Mouse (Mus musculus) urinary bladder, postnatal 4 days (tissue): ENCODE data around the gene Adipor2.
"Not testable (repeated sequence)": the region's sequence is repeated elsewhere in the genome, so short reads cannot be mapped to it uniquely, and the experiment has no call there.

ENCODE experiments used
- DNase-seq, 2 experiments: peaks; one replicate each; pipeline ENCODE4 v3.0.0; 2021 to 2022; ENCODE audit warnings: low spot score in 2 of 2

Gene Adipor2

GRCm38 (mm10) chr6:119389089-119389488 is 28.4 kb downstream of the Adipor2 start:
- DNase-seq: no peak

GRCm38 (mm10) chr6:119388650-119389012 is 28.9 kb downstream of the Adipor2 start:
- peak; percentile 92 to 95 for DNase-seq

GRCm38 (mm10) chr6:119387801-119388649 is 29.5 kb downstream of the Adipor2 start:
- DNase-seq: no peak

DNA sequence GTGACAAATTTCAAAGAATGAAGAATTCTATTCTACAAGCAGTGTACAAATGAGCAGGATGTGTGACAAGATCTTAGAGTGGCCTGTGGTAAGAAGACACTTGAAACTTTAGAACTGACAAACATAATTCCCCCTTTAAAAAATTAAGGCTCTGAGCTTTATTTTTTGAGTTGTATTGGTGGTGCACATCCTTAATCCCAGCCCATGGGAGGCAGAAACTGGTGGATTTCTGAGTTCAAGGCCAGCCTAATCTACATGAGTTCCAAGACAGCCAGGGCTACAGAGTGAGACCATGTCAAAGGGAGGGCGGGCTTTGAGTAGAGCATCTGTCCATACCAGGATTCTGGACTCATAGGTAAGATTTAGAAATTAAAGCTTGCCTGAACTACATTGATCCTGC is 30.7 kb downstream of the Adipor2 start:
- no peak for DNase-seq

GRCm38 (mm10) chr6:119386421-119386820 is 31.1 kb downstream of the Adipor2 start:
- DNase-seq: no peak

DNA sequence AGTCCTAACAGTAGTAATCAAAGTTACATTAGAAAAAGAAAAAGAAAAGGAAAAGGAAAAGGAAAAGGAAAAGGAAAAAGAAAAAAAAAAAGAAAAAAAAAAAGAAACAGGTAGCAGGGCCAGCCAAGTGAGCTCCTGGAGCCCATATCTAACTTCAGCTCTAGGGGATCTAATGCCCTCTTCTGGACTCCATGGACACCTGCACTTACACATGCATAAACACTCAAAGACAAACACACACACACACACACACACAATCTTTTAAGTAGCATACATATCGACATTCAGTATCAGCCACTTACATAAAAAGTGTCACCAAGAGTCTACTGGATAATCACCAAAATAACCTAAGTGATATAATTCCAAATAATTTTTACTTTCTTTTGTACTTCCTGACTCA is 31.8 kb downstream of the Adipor2 start:
- DNase-seq: no peak

GRCm38 (mm10) chr6:119378631-119379030 is 38.9 kb downstream of the Adipor2 start:
- no peak for DNase-seq

DNA sequence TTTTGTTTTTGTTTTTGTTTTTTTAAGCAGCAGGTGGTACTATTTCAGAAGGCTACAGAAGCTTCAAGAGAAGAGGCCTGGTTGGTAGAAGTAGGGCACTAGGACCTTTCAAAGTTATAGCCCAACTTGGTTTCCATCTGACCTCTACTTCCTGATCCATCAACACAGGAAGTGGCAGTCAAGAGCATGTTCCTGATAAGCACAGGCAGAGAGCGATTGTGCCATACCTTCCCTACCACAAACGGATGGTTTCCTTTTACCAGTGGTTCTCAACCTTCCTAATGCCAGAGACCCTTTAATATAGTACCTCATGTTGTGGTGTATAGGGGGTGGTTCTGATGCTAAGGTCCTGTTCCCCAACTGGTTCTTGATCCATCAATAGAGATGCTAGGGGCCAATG is 39.9 kb downstream of the Adipor2 start:
- DNase-seq: no peak

GRCm38 (mm10) chr6:119375035-119375434 is 42.5 kb downstream of the Adipor2 start:
- DNase-seq: no peak

- no peak for DNase-seq
Measured at GRCm38 (mm10) chr6:119373000-119373705, 44.4 kb downstream of the Adipor2 start.

DNA sequence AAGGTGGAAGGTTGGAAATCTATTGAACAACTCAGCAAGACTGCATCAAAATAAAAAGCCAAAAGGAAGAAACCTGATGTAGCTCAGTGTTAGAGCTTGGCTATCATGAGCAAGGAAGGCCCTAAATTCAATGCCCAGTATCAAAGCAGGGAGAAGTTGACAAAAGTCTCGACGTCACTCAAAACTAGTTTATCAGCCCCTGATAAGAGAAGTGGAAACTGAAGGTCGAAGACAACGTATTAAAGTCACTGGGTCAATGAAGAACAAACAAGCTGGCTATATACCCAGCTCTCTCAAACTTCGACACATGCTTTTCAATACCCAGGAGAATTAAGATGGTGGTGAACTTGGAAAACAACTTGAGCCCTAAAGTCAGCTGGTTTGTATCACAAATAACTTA is 45.3 kb downstream of the Adipor2 start:
- no peak for DNase-seq

- DNase-seq: no peak
Measured at GRCm38 (mm10) chr6:119371624-119372023, 45.9 kb downstream of the Adipor2 start.

- no peak for DNase-seq
Measured at GRCm38 (mm10) chr6:119367382-119367781, 50.1 kb downstream of the Adipor2 start.

GRCm38 (mm10) chr6:119366800-119367199 is 50.7 kb downstream of the Adipor2 start:
- DNase-seq: not testable (repeated sequence)

DNA sequence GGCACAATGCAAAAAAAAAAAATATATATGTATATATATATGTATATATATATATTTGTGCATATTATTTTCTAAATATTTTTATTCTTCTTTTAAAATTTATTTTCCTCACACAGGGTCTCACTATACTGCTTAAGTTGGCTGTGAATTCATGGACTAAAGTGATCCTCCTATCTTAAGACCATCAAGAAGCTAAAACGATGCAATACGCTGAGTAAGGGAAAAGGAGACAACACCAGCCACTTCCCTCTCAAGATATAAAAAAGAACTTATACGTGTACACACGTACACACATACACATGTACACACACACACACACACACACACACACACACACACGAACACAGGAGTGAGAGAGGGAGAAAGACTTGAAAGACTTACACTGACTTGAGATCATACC is 53.9 kb downstream of the Adipor2 start:
- DNase-seq: no peak

- no peak for DNase-seq
Measured at GRCm38 (mm10) chr6:119360925-119361702, 56.4 kb downstream of the Adipor2 start.

DNA sequence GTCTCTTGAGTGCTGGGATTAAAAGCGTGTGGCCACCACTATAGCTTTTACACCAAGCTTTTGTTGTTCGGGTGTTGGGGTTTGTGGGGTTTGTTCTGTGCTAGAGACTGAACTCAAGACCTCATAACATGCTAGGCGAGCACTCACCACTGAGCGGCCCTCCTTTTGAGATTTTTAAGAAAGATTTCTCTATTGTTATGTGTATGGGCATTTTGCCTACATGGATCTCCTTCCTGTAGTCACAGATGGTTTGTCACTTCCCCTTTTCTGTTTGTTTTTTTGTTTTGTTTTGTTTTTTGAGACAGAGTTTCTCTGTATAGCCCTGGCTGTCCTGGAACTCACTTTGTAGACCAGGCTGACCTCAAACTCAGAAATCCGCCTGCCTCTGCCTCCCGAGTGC is 57.3 kb downstream of the Adipor2 start:
- DNase-seq: not testable (repeated sequence)

GRCm38 (mm10) chr6:119358020-119358571 is 59.4 kb downstream of the Adipor2 start:
- no peak for DNase-seq

- no peak for DNase-seq
Measured at GRCm38 (mm10) chr6:119352501-119352900, 65.0 kb downstream of the Adipor2 start.

DNA sequence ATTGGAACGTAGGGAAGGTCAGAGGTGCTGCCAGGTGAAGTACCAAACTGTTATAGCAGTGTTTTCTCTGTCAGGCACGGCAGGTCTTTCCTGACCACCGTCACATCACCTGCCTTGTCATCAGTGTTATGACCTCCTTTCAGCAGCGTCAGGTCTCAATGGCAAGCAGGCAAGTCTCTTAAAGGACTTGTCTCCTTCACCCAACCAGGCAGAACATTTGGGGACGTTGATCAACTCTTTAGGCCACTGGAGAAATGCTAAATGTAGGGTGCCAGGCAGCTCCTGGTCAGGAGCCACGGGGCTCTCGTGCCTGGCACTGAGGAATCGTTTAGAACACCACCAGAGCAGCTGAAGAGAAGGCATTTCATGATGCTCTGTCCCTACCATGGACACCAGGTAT is 65.8 kb downstream of the Adipor2 start:
- no peak for DNase-seq

DNA sequence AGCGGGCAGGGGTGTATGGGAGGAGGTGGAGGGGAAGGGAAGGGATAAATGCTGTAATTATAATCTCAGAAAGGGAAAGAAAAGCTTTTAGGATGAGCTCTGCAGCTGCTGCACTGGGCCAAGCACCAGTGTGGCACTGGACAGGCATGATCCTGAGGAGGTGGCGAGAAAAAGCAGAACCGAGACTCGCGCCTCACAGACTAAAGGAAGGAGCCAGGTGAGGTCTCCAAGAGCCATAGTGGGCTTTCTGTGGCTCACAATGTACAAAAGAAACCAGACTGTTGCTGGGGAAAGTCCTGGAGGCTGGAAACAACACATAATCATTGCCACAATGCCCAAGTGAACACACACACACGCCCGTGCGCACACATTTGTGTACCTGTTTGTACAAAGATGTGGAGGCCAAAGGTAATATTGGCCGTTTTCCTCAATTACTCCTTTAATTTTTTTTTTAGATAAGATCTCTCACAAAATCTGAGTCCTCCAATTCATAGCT is 66.8 kb downstream of the Adipor2 start:
- DNase-seq: no peak

DNA sequence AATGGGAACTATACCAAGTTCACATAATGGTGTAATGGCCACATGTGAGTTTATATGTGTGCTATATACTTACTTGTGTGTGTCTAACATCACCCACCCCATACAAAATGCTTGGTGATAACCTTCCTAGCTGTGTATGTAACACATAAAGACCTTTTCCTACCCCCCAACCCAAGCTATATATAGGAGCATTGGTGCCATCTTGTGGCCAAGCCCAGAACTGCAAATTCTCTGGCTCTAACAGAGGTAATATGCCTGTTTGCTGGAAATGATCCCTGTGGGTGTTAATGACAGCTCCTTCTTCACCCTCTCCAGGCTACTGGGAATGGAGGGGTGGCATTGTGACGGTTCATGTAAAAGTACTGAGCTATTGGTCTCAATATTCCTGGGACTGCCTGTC is 69.3 kb downstream of the Adipor2 start:
- DNase-seq: peak; percentile 36 to 83
